10 mouse cellular contexts compared by ENCODE assay signal in genomic region chr15:98978409-98979172, GRCm38 (mm10). TPM values are rescaled to one million over a fixed set of nuclear protein-coding genes. Genes with fewer than 3 reads are reported as not detected.
DNase-seq lines count a peak whose midpoint lies in the region; ATAC-seq and TF ChIP-seq lines count a peak whose summit lies in the region.
"Had no signal": no experiment of that assay in that cellular context is flagged by ENCODE, and none has a peak within 500 bp of the region (broad histone marks: within the 10 kb centered on the region; RNA-seq: fewer than 3 reads in every experiment).

No protein-coding gene starts in this region.

- peaks cover 11% of the 10 kb centered on the region for H3K4me1 ChIP-seq in lung, embryonic 14.5 days (ENCODE audit: insufficient read depth)
- peaks cover 21% of the 10 kb centered on the region for H3K4me1 ChIP-seq in embryonic facial prominence, embryonic 15.5 days
- peaks cover 34% of the 10 kb centered on the region for H3K4me1 ChIP-seq in hindbrain, postnatal 0 days (ENCODE audit: insufficient read depth, low read length)
- no peaks in the 10 kb centered on the region for H3K4me1 ChIP-seq in intestine, postnatal 0 days (replicated peaks; ENCODE audit: control insufficient read depth, insufficient read depth, low read length)

- WGBS in lung, embryonic 14.5 days, result 66% methylated on average over 20 of the region's 20 CpGs
- WGBS in embryonic facial prominence, embryonic 15.5 days, result 47% methylated on average over 20 of the region's 20 CpGs
- WGBS in hindbrain, postnatal 0 days, result 22% methylated on average over 20 of the region's 20 CpGs
- 76% methylated on average over 20 of the region's 20 CpGs for WGBS in intestine, postnatal 0 days

- no peaks in the 10 kb centered on the region for H3K9me3 ChIP-seq in lung, embryonic 14.5 days (ENCODE audit: low read depth, low read length)
- no peaks in the 10 kb centered on the region for H3K9me3 ChIP-seq in embryonic facial prominence, embryonic 15.5 days (replicated peaks)
- H3K9me3 ChIP-seq in hindbrain, postnatal 0 days (ENCODE audit: low read length), result no peaks in the 10 kb centered on the region
- H3K9me3 ChIP-seq in intestine, postnatal 0 days (ENCODE audit: control insufficient read depth), result no peaks in the 10 kb centered on the region

- no peak for TF ChIP-seq CTCF in lung, embryonic 14.5 days (IDR thresholded peaks at IDR 0.05; ENCODE audit: low read depth)
- TF ChIP-seq CTCF in hindbrain, postnatal 0 days (IDR thresholded peaks at IDR 0.05; ENCODE audit: low read depth), result no peak
- no peak for TF ChIP-seq CTCF in intestine, postnatal 0 days (IDR thresholded peaks at IDR 0.05; ENCODE audit: low read depth)

- no peak for DNase-seq in lung, embryonic 14.5 days
- DNase-seq in lung, adult 18-20 months, result no peak
- peak; percentile 39 for DNase-seq in hindbrain, postnatal 0 days (ENCODE audit: low spot score)
- peak; percentile 66 for DNase-seq in retina, postnatal 1 day
- no peak for DNase-seq in thymus, postnatal 10 days (ENCODE audit: low spot score in 2 of 2)
- DNase-seq: cerebellum, adult 9-11 months had no signal

- H3K9ac ChIP-seq in lung, embryonic 14.5 days, result no peak overlapping the region
- H3K9ac ChIP-seq in embryonic facial prominence, embryonic 15.5 days, result no peak overlapping the region
- H3K9ac ChIP-seq in hindbrain, postnatal 0 days (replicated peaks; ENCODE audit: low read length), result peak overlapping the region; percentile 42; the same call in 1 of the 2 replicates
- no peak overlapping the region for H3K9ac ChIP-seq in intestine, postnatal 0 days (ENCODE audit: low read depth, low read length)

- peak overlapping the region; percentile 38; the same call in 1 of the 2 replicates for H3K4me2 ChIP-seq in lung, embryonic 14.5 days
- no peak overlapping the region for H3K4me2 ChIP-seq in embryonic facial prominence, embryonic 15.5 days (replicated peaks)
- peak overlapping the region; percentile 48 for H3K4me2 ChIP-seq in hindbrain, postnatal 0 days (ENCODE audit: low read depth, low read length)
- no peak overlapping the region for H3K4me2 ChIP-seq in intestine, postnatal 0 days (replicated peaks; ENCODE audit: low read depth)
- H3K4me2 ChIP-seq: liver, embryonic 11.5 days had no signal

- no peaks in the 10 kb centered on the region for H3K27me3 ChIP-seq in lung, embryonic 14.5 days (ENCODE audit: insufficient read depth, low read length)
- H3K27me3 ChIP-seq in embryonic facial prominence, embryonic 15.5 days, result no peaks in the 10 kb centered on the region
- H3K27me3 ChIP-seq in hindbrain, postnatal 0 days (ENCODE audit: insufficient read depth, low read length), result no peaks in the 10 kb centered on the region
- no peaks in the 10 kb centered on the region for H3K27me3 ChIP-seq in intestine, postnatal 0 days (replicated peaks; ENCODE audit: control insufficient read depth, insufficient read depth, low read length)

- no peaks in the 10 kb centered on the region for H3K36me3 ChIP-seq in lung, embryonic 14.5 days (ENCODE audit: insufficient read depth)
- no peaks in the 10 kb centered on the region for H3K36me3 ChIP-seq in embryonic facial prominence, embryonic 15.5 days
- no peaks in the 10 kb centered on the region for H3K36me3 ChIP-seq in hindbrain, postnatal 0 days (ENCODE audit: insufficient read depth, low read length)
- H3K36me3 ChIP-seq in intestine, postnatal 0 days (ENCODE audit: control insufficient read depth, insufficient read depth), result no peaks in the 10 kb centered on the region

- no peak for ATAC-seq in lung, embryonic 14.5 days (ENCODE audit: insufficient read depth)
- ATAC-seq in embryonic facial prominence, embryonic 15.5 days (ENCODE audit: insufficient number of reproducible peaks, low FRiP score, low TSS enrichment, low read depth), result no peak
- no peak for ATAC-seq in hindbrain, postnatal 0 days
- ATAC-seq in intestine, postnatal 0 days, result no peak

- H3K4me3 ChIP-seq in lung, embryonic 14.5 days (ENCODE audit: low read depth, low read length), result no peak overlapping the region
- H3K4me3 ChIP-seq in embryonic facial prominence, embryonic 15.5 days (replicated peaks), result no peak overlapping the region
- H3K4me3 ChIP-seq in hindbrain, postnatal 0 days (ENCODE audit: low read length), result peak overlapping the region; percentile 16; the same call in 1 of the 2 replicates
- H3K4me3 ChIP-seq in intestine, postnatal 0 days (ENCODE audit: low read depth, low read length), result no peak overlapping the region

- peak overlapping the region; percentile 71; the same call in 1 of the 2 replicates for H3K27ac ChIP-seq in lung, embryonic 14.5 days (ENCODE audit: low read depth)
- peak overlapping the region; percentile 79; the same call in 1 of the 2 replicates for H3K27ac ChIP-seq in embryonic facial prominence, embryonic 15.5 days (replicated peaks)
- H3K27ac ChIP-seq in hindbrain, postnatal 0 days, result peak overlapping the region; percentile 92
- H3K27ac ChIP-seq in intestine, postnatal 0 days (ENCODE audit: low read depth, low read length), result no peak overlapping the region

RNA-seq across cellular contexts. Expression of gene Tuba1a, which starts 25.1 kb away (rescaled TPM):
- polyA plus RNA-seq in lung, embryonic 14.5 days (2014; fragmentation: Nextera tagmentation; extraction: Ambion mirVana), result 1,129 and 1,167 TPM in 2 replicates
- polyA plus RNA-seq in embryonic facial prominence, embryonic 15.5 days (2015; fragmentation: Nextera tagmentation; extraction: Ambion mirVana), result 1,473 and 1,543 TPM in 2 replicates
- 18,723 and 19,179 TPM in 2 replicates for total RNA-seq in hindbrain, postnatal 0 days (2014; rRNA removed)
- polyA plus RNA-seq in hindbrain, postnatal 0 days (2015; fragmentation: Nextera tagmentation; extraction: Ambion mirVana), result 11,647 and 12,500 TPM in 2 replicates
- polyA plus RNA-seq in intestine, postnatal 0 days (2015; fragmentation: Nextera tagmentation; extraction: Ambion mirVana), result 457 and 503 TPM in 2 replicates

RNA-seq across cellular contexts. Expression of gene Gm49450, which starts 25.2 kb away (rescaled TPM):
- not detected in 2 replicates for polyA plus RNA-seq in lung, embryonic 14.5 days (2014; fragmentation: Nextera tagmentation; extraction: Ambion mirVana)
- polyA plus RNA-seq in embryonic facial prominence, embryonic 15.5 days (2015; fragmentation: Nextera tagmentation; extraction: Ambion mirVana), result not detected in 2 replicates
- total RNA-seq in hindbrain, postnatal 0 days (2014; rRNA removed), result 1,661 and 1,767 TPM in 2 replicates
- polyA plus RNA-seq in hindbrain, postnatal 0 days (2015; fragmentation: Nextera tagmentation; extraction: Ambion mirVana), result not detected in 2 replicates
- not detected in 2 replicates for polyA plus RNA-seq in intestine, postnatal 0 days (2015; fragmentation: Nextera tagmentation; extraction: Ambion mirVana)
- total RNA-seq: gastrocnemius, postnatal 14 days had no signal
- polyA plus RNA-seq: liver, embryonic 11.5 days had no signal

RNA-seq across cellular contexts. Expression of gene Tuba1b, which starts 44.2 kb away (rescaled TPM):
- polyA plus RNA-seq in lung, embryonic 14.5 days (2014; fragmentation: Nextera tagmentation; extraction: Ambion mirVana), result 2,161 and 2,216 TPM in 2 replicates
- polyA plus RNA-seq in embryonic facial prominence, embryonic 15.5 days (2015; fragmentation: Nextera tagmentation; extraction: Ambion mirVana), result 1,427 and 1,514 TPM in 2 replicates
- 3,512 and 3,813 TPM in 2 replicates for total RNA-seq in hindbrain, postnatal 0 days (2014; rRNA removed)
- polyA plus RNA-seq in hindbrain, postnatal 0 days (2015; fragmentation: Nextera tagmentation; extraction: Ambion mirVana), result 1,613 and 1,711 TPM in 2 replicates
- 391 and 435 TPM in 2 replicates for polyA plus RNA-seq in intestine, postnatal 0 days (2015; fragmentation: Nextera tagmentation; extraction: Ambion mirVana)

RNA-seq across cellular contexts. Expression of gene Tuba1c, which starts 51.1 kb away (rescaled TPM):
- 224 and 232 TPM in 2 replicates for polyA plus RNA-seq in lung, embryonic 14.5 days (2014; fragmentation: Nextera tagmentation; extraction: Ambion mirVana)
- polyA plus RNA-seq in embryonic facial prominence, embryonic 15.5 days (2015; fragmentation: Nextera tagmentation; extraction: Ambion mirVana), result 131 and 134 TPM in 2 replicates
- 43.8 and 58.3 TPM in 2 replicates for total RNA-seq in hindbrain, postnatal 0 days (2014; rRNA removed)
- polyA plus RNA-seq in hindbrain, postnatal 0 days (2015; fragmentation: Nextera tagmentation; extraction: Ambion mirVana), result 24.0 and 24.2 TPM in 2 replicates
- 271 and 315 TPM in 2 replicates for polyA plus RNA-seq in intestine, postnatal 0 days (2015; fragmentation: Nextera tagmentation; extraction: Ambion mirVana)

Comparison
In these comparisons a context has a peak if more than half of its experiments do, and no peak if none do; other contexts are left out.
1. DNase-seq: peak in hindbrain, postnatal 0 days (single experiment) and retina, postnatal 1 day (single experiment); none in lung, embryonic 14.5 days (single experiment), lung, adult 18-20 months (0 of 2) and thymus, postnatal 10 days (0 of 2).
2. H3K4me2 ChIP-seq: peak in lung, embryonic 14.5 days (single experiment) and hindbrain, postnatal 0 days (single experiment); none in embryonic facial prominence, embryonic 15.5 days (single experiment) and intestine, postnatal 0 days (single experiment).